Mouse (Mus musculus) left cerebral cortex, adult 6 months (tissue): ENCODE results near the gene Abo. TPM values are rescaled to one million over a fixed set of nuclear protein-coding genes. Genes with fewer than 3 reads are reported as not detected.

Experiments used
- long read RNA-seq, 2 experiments: library from polyadenylated mRNA; unstranded; transcript quantifications; one replicate each; pipeline ENCODE4 v2.0.0; 2019 to 2020
- polyA plus RNA-seq: library from polyadenylated mRNA; unstranded; fragments of <200 nt; fragmentation: Nextera tagmentation; gene quantifications from 2 replicates; pipeline ENCODE4 v1.2.3, GENCODE M21; 2021

Abo gene
- polyA plus RNA-seq, result not detected in 2 replicates
- long read RNA-seq, experiment 1, result 0 reads
- long read RNA-seq, experiment 2, result 0 reads

GRCm38 (mm10) chr2:26864879-26865278 is at the start of gene Abo:
Gene Abo (minus strand): TSS chr2:26864979.

DNA sequence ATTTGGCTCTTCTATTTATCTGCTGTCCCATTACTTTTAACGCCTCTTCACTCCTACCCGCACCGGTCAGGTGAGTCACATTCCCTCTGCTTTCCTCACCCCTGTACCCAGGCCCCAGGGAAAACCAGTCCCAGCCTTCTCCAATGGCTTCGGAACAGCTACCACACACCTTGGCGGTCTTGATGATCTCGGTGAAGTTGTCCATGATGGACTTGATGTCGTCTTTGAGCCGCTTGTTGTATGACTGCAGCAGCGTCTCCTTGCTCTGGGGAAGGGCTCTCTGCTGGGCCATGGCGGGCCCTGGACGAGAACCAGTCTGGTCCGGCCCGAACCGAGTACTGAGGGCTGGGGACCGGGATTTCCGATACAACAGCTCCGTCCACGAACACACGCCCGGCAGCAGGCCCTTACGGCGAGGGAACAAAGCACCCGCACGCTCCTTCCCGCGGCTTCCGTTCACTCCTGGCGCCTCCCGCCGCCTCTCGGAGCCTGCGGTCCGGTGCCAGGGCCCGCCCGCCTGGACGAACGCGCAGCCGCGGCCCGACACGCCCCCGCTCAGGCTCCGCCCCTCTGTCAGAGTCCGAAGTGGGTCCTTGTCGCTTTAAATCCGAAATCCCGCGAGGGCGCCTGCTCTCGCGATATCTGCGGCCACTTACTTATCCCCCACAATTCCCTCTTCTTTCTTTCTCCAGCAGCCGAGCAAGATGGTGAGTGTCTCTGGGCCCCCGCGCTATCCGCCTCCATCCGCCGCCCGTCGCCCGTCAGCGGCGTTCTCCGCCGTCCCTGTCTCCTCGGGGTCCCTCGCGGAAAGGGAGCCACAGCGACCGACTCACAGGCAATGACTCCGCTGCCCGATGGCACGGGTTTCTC is 45.6 kb upstream of the Abo start, which contains the start of the genes Med22 and Rpl7a:
Gene Med22, minus strand, starts transcription at position 554 of the 870 bp plus-strand sequence.
Gene Rpl7a, plus strand, starts transcription at position 641 of the 870 bp plus-strand sequence.

DNA sequence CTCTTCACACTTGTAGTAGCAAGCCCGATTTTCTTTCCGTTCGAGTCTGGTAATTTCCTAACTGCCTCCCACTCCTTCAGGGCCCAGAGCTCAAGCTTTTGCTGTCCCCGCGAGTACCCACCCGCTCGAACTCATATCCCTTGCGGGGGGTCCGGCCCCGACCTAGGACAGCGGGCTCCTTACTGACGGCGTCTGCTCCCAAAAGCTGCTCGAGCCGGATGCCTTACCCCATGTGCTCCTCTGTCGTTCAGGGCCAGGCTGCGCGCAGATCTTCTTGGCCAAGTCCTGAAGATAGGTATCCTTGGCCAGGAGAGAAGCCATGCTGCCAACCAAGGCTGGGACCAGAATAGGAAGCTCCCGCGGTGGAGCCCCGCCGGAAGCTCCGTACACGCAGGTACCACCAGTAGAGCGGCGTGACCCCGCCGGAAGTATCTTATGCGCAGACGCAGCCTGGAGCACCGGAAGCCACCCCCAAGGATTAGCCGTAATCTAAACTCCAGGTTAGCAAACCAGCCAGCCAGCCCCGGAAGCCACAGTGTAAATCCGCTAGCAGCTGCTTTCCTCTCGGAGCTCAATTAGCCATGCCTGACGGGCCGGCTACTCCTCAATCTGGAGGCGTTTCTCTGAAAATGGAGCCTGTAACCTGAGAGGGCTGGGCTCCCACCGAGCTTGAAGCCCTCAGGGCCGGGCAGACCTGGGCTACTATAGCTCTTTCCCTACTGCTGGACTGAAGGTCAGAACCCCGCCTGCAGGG is 37.9 kb upstream of the Abo start, which contains the start of gene Surf6:
Gene Surf6, minus strand, starts transcription at position 413 of the 754 bp plus-strand sequence.

Other genes starting within 250 kb of the Abo start
- 29.9 and 103 TPM in 2 replicates for gene Fam69b, start 236.5 kb downstream of the Abo start, polyA plus RNA-seq
- not detected in 2 replicates for gene Lcn4, start 193.7 kb downstream of the Abo start, polyA plus RNA-seq
- gene Surf6, start 37.9 kb upstream of the Abo start, polyA plus RNA-seq, result 6.3 and 7.2 TPM in 2 replicates
- 49.3 and 51.7 TPM in 2 replicates for gene Med22, start 45.7 kb upstream of the Abo start, polyA plus RNA-seq
- gene Rpl7a, start 45.8 kb upstream of the Abo start, polyA plus RNA-seq, result 264 and 364 TPM in 2 replicates
- gene Surf2, start 51.4 kb upstream of the Abo start, polyA plus RNA-seq, result 31.4 and 37.8 TPM in 2 replicates
- gene Surf1, start 51.6 kb upstream of the Abo start, polyA plus RNA-seq, result 146 and 154 TPM in 2 replicates
- gene Surf4, start 68.9 kb upstream of the Abo start, polyA plus RNA-seq, result 57.1 and 82.6 TPM in 2 replicates
- 0.08 and 0.23 TPM in 2 replicates for gene Stkld1, start 69.1 kb upstream of the Abo start, polyA plus RNA-seq
- 33.9 and 41.7 TPM in 2 replicates for gene Rexo4, start 99.4 kb upstream of the Abo start, polyA plus RNA-seq
- 7.2 and 7.7 TPM in 2 replicates for gene Adamts13, start 108.4 kb upstream of the Abo start, polyA plus RNA-seq
- 50.6 and 54.3 TPM in 2 replicates for gene Cacfd1, start 144.9 kb upstream of the Abo start, polyA plus RNA-seq
- gene Slc2a6, start 163.0 kb upstream of the Abo start, polyA plus RNA-seq, result 24.5 and 26.3 TPM in 2 replicates
- gene Mymk, start 207.2 kb upstream of the Abo start, polyA plus RNA-seq, result 0.20 and 0.31 TPM in 2 replicates
- gene Adamtsl2, start 214.4 kb upstream of the Abo start, polyA plus RNA-seq, result 21.2 and 33.4 TPM in 2 replicates